Mouse (Mus musculus): ENCODE measurements at regions not wholly inside any gene's neighbourhood (a gene's known extent, or its start where the extent isn't known, plus 50 kb on each side); places are given as distances from the start of the nearest gene placed in this dataset.
A peak's percentile ranks its signal among the peaks of the same experiment; 100 is the strongest.

GRCm38 (mm10) chr3:14967235-14967634, 81.2 kb downstream of the Car2 start:
- TF ChIP-seq POLR2A (IDR thresholded peaks at IDR 0.05; ENCODE audit: low read depth, low read length) (no peak), CTCF (IDR thresholded peaks at IDR 0.05; ENCODE audit: extremely low read depth, insufficient read length, insufficient replicate concordance, low read depth, low read length) (no peak)
- peaks cover 6% of the 10 kb centered on the region; the same call in 1 of the 2 replicates for H3K4me1 ChIP-seq (ENCODE audit: control insufficient read depth, insufficient read depth, insufficient read length, low read length)
- no peaks in the 10 kb centered on the region for H3K27me3 ChIP-seq (ENCODE audit: control insufficient read depth, insufficient read depth, low read length)
- H3K36me3 ChIP-seq (ENCODE audit: control insufficient read depth, insufficient read depth, low read length): no peaks in the 10 kb centered on the region
- WGBS: 41% methylated on average over 5 of the region's 5 CpGs
- no peak overlapping the region for H3K4me3 ChIP-seq (ENCODE audit: low read depth, low read length)
- H3K27ac ChIP-seq (ENCODE audit: insufficient read depth, low read depth, low read length): peak overlapping the region; percentile 31; the same call in 1 of the 2 replicates

- Histone ChIP-seq H3K27ac (ENCODE audit: insufficient read depth, low read depth, low read length) (no peak overlapping the region), H3K36me3 (ENCODE audit: control insufficient read depth, insufficient read depth, low read length) (no peaks in the 10 kb centered on the region), H3K4me3 (ENCODE audit: low read depth, low read length) (no peak overlapping the region), H3K27me3 (ENCODE audit: control insufficient read depth, insufficient read depth, low read length) (no peaks in the 10 kb centered on the region), H3K4me1 (ENCODE audit: control insufficient read depth, insufficient read depth, insufficient read length, low read length) (peaks cover 6% of the 10 kb centered on the region; the same call in 1 of the 2 replicates)
- WGBS: 87% methylated on average over 1 of the region's 1 CpGs
- no peak for TF ChIP-seq CTCF (IDR thresholded peaks at IDR 0.05; ENCODE audit: extremely low read depth, insufficient read length, insufficient replicate concordance, low read depth, low read length)
- TF ChIP-seq POLR2A (IDR thresholded peaks at IDR 0.05; ENCODE audit: low read depth, low read length): no peak
These were observed 82.3 kb downstream of the Car2 start for GRCm38 (mm10) chr3:14968345-14968744.

- no peaks in the 10 kb centered on the region for H3K36me3 ChIP-seq (ENCODE audit: control insufficient read depth, insufficient read depth, low read length)
- WGBS: 45% methylated on average over 6 of the region's 6 CpGs
- H3K4me1 ChIP-seq (ENCODE audit: control insufficient read depth, insufficient read depth, insufficient read length, low read length): peaks cover 6% of the 10 kb centered on the region; the same call in 1 of the 2 replicates
- H3K27me3 ChIP-seq (ENCODE audit: control insufficient read depth, insufficient read depth, low read length): no peaks in the 10 kb centered on the region
- TF ChIP-seq POLR2A (IDR thresholded peaks at IDR 0.05; ENCODE audit: low read depth, low read length): no peak
- TF ChIP-seq CTCF (IDR thresholded peaks at IDR 0.05; ENCODE audit: extremely low read depth, insufficient read length, insufficient replicate concordance, low read depth, low read length): no peak
- no peak overlapping the region for H3K27ac ChIP-seq (ENCODE audit: insufficient read depth, low read depth, low read length)
- H3K4me3 ChIP-seq (ENCODE audit: low read depth, low read length): no peak overlapping the region
These were observed 83.6 kb downstream of the Car2 start for GRCm38 (mm10) chr3:14969698-14970097.

GRCm38 (mm10) chr3:14971647-14972046, 85.6 kb downstream of the Car2 start:
- no peak overlapping the region for H3K27ac ChIP-seq (ENCODE audit: insufficient read depth, low read depth, low read length)
- TF ChIP-seq CTCF (IDR thresholded peaks at IDR 0.05; ENCODE audit: extremely low read depth, insufficient read length, insufficient replicate concordance, low read depth, low read length): no peak
- no peak for TF ChIP-seq POLR2A (IDR thresholded peaks at IDR 0.05; ENCODE audit: low read depth, low read length)
- no peaks in the 10 kb centered on the region for H3K36me3 ChIP-seq (ENCODE audit: control insufficient read depth, insufficient read depth, low read length)
- no peak overlapping the region for H3K4me3 ChIP-seq (ENCODE audit: low read depth, low read length)
- WGBS: 23% methylated on average over 2 of the region's 2 CpGs
- H3K27me3 ChIP-seq (ENCODE audit: control insufficient read depth, insufficient read depth, low read length): no peaks in the 10 kb centered on the region
- H3K4me1 ChIP-seq (ENCODE audit: control insufficient read depth, insufficient read depth, insufficient read length, low read length): peaks cover 2% of the 10 kb centered on the region; the same call in 1 of the 2 replicates

GRCm38 (mm10) chr3:14974758-14975157, 88.7 kb downstream of the Car2 start:
- TF ChIP-seq CTCF (IDR thresholded peaks at IDR 0.05; ENCODE audit: extremely low read depth, insufficient read length, insufficient replicate concordance, low read depth, low read length): no peak
- TF ChIP-seq POLR2A (IDR thresholded peaks at IDR 0.05; ENCODE audit: low read depth, low read length): no peak
- Histone ChIP-seq H3K36me3 (ENCODE audit: control insufficient read depth, insufficient read depth, low read length) (no peaks in the 10 kb centered on the region), H3K4me3 (ENCODE audit: low read depth, low read length) (no peak overlapping the region), H3K4me1 (ENCODE audit: control insufficient read depth, insufficient read depth, insufficient read length, low read length) (no peaks in the 10 kb centered on the region), H3K27ac (ENCODE audit: insufficient read depth, low read depth, low read length) (no peak overlapping the region), H3K27me3 (ENCODE audit: control insufficient read depth, insufficient read depth, low read length) (no peaks in the 10 kb centered on the region)
- WGBS: 90% methylated on average over 2 of the region's 2 CpGs

GRCm38 (mm10) chr3:14975203-14975602, 89.1 kb downstream of the Car2 start:
- Histone ChIP-seq H3K27ac (ENCODE audit: insufficient read depth, low read depth, low read length) (no peak overlapping the region), H3K27me3 (ENCODE audit: control insufficient read depth, insufficient read depth, low read length) (no peaks in the 10 kb centered on the region), H3K4me1 (ENCODE audit: control insufficient read depth, insufficient read depth, insufficient read length, low read length) (no peaks in the 10 kb centered on the region), H3K4me3 (ENCODE audit: low read depth, low read length) (no peak overlapping the region), H3K36me3 (ENCODE audit: control insufficient read depth, insufficient read depth, low read length) (no peaks in the 10 kb centered on the region)
- TF ChIP-seq POLR2A (IDR thresholded peaks at IDR 0.05; ENCODE audit: low read depth, low read length): no peak
- TF ChIP-seq CTCF (IDR thresholded peaks at IDR 0.05; ENCODE audit: extremely low read depth, insufficient read length, insufficient replicate concordance, low read depth, low read length): no peak
- 92% methylated on average over 2 of the region's 2 CpGs for WGBS

- TF ChIP-seq CTCF (IDR thresholded peaks at IDR 0.05; ENCODE audit: extremely low read depth, insufficient read length, insufficient replicate concordance, low read depth, low read length) (no peak), POLR2A (IDR thresholded peaks at IDR 0.05; ENCODE audit: low read depth, low read length) (no peak)
- Histone ChIP-seq H3K27me3 (ENCODE audit: control insufficient read depth, insufficient read depth, low read length) (no peaks in the 10 kb centered on the region), H3K4me1 (ENCODE audit: control insufficient read depth, insufficient read depth, insufficient read length, low read length) (no peaks in the 10 kb centered on the region), H3K36me3 (ENCODE audit: control insufficient read depth, insufficient read depth, low read length) (no peaks in the 10 kb centered on the region), H3K27ac (ENCODE audit: insufficient read depth, low read depth, low read length) (no peak overlapping the region), H3K4me3 (ENCODE audit: low read depth, low read length) (no peak overlapping the region)
- 63% methylated on average over 5 of the region's 5 CpGs for WGBS
These were observed 93.1 kb downstream of the Car2 start for GRCm38 (mm10) chr3:14979116-14979613.

All from small intestine, adult 2 months (tissue).